Mouse (Mus musculus): Measurements from ENCODE around the gene Dennd5a. TPM values are rescaled to one million over a fixed set of nuclear protein-coding genes. Genes with fewer than 3 reads are reported as not detected.

The Dennd5a gene
- 50.3 and 52.2 TPM in 2 replicates for polyA plus RNA-seq (2016; fragmentation: Nextera tagmentation; extraction: Ambion mirVana)

DNA sequence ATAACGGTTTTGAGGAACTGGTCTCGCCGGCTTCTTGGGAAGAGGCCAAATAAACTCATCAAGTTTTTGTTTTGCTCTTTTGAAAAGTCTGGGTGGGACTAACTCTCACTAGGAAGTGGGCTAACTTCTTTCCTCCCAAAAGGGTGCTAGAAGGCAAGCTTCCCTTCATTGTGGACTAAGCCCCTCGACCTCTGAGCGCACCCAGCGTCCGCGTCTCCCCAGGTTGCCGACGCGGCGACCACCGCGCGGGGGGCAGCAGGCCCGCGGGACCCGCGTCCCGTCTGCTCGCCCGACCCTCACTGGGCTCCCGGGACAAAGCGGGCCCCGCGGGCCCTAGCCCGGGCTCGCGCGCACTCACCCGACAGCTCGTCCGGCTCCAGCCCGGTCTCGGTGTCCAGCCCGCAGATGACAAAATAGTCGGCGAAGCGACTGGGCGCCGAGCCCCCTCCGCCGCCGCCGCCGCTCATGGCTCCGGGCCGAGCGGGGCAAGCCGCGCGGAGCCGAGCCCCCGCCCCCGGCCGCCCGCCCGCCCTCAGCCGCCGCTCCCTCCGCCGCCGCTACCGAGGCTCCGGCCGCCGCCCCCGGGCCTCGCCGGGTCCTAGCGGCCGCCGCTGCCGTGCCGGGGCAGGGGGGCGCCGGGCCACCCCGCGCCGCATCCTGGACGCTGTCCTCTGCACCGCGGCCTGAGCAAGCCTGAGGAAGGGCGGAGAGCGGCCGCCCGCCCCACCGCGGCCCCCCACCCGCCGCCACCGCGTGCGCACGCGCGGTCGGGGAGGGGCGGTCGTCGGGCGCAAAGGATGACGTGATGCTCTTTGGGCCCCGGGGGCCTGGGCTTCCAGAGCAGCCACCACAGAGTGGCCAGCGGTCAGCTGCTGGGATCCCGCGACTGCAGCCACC is at the start of gene Dennd5a:
Gene Dennd5a, minus strand, starts transcription at position 755 of the 897 bp plus-strand sequence.
- Histone ChIP-seq H3K36me3 (no peaks in the 10 kb centered on the region), H3K9me3 (replicated peaks) (no peaks in the 10 kb centered on the region), H3K4me1 (replicated peaks) (peaks cover 23% of the 10 kb centered on the region), H3K27me3 (replicated peaks) (no peaks in the 10 kb centered on the region), H3K27ac (ENCODE audit: poor library complexity, severe bottlenecking) (peak within 1 kb of the TSS; percentile 88), H3K4me2 (peak within 1 kb of the TSS; percentile 74), H3K9ac (peak within 1 kb of the TSS; percentile 93), H3K4me3 (peak within 1 kb of the TSS; percentile 82)
- under 1% methylated on average over 106 of the region's 107 CpGs for WGBS
- ATAC-seq (ENCODE audit: insufficient number of reproducible peaks, low FRiP score): peak; percentile 94

DNA sequence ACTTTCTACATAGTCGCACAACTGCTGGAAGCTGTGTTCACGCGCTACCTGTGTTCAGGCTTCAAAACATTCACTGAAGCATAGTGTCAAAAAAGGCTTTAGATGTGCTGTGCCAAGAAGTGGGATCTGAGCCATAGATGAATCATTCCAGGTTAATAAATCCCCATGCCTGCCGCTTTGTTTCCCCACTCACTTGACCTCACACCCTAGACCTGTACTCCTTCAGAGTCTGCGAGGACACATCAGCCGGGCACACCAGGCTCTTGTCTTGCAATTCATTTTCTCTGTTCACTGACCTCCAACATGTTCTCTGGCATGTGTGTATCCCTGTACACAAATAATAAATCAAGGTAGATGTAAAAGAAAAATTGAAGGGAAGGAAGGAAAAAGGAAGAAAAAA is 48.8 kb upstream of the Dennd5a start:
- Histone ChIP-seq H3K4me3 (no peak overlapping the region), H3K9me3 (replicated peaks) (no peaks in the 10 kb centered on the region), H3K36me3 (no peaks in the 10 kb centered on the region), H3K4me2 (no peak overlapping the region), H3K4me1 (replicated peaks) (no peaks in the 10 kb centered on the region), H3K27ac (ENCODE audit: poor library complexity, severe bottlenecking) (no peak overlapping the region), H3K27me3 (replicated peaks) (no peaks in the 10 kb centered on the region), H3K9ac (no peak overlapping the region)
- ATAC-seq (ENCODE audit: insufficient number of reproducible peaks, low FRiP score): no peak
- WGBS: 92% methylated on average over 6 of the region's 6 CpGs

DNA sequence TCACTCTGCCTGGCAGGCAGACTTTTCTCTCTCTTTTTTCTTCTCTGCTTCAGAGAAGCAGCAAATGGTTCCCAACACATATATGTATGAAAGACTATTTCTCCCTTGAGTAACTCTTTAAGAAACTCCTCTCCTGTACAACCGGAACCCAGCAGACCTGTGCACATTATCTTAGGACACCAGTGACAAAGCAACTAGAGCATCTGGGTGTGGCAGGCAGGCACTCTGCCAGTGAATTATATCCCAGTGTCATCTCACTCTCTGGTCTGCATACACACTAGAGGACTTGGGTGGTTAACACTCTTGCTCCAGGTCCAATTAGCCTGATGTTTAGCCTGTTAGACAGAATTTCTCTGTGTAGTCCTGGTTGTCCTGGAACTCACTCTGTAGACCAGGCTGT is 48.2 kb upstream of the Dennd5a start:
- H3K9ac ChIP-seq: no peak overlapping the region
- no peaks in the 10 kb centered on the region for H3K27me3 ChIP-seq (replicated peaks)
- H3K36me3 ChIP-seq: no peaks in the 10 kb centered on the region
- H3K9me3 ChIP-seq (replicated peaks): no peaks in the 10 kb centered on the region
- H3K27ac ChIP-seq (ENCODE audit: poor library complexity, severe bottlenecking): no peak overlapping the region
- ATAC-seq (ENCODE audit: insufficient number of reproducible peaks, low FRiP score): no peak
- no peaks in the 10 kb centered on the region for H3K4me1 ChIP-seq (replicated peaks)
- H3K4me2 ChIP-seq: no peak overlapping the region
- 72% methylated on average over 1 of the region's 1 CpGs for WGBS
- H3K4me3 ChIP-seq: no peak overlapping the region

DNA sequence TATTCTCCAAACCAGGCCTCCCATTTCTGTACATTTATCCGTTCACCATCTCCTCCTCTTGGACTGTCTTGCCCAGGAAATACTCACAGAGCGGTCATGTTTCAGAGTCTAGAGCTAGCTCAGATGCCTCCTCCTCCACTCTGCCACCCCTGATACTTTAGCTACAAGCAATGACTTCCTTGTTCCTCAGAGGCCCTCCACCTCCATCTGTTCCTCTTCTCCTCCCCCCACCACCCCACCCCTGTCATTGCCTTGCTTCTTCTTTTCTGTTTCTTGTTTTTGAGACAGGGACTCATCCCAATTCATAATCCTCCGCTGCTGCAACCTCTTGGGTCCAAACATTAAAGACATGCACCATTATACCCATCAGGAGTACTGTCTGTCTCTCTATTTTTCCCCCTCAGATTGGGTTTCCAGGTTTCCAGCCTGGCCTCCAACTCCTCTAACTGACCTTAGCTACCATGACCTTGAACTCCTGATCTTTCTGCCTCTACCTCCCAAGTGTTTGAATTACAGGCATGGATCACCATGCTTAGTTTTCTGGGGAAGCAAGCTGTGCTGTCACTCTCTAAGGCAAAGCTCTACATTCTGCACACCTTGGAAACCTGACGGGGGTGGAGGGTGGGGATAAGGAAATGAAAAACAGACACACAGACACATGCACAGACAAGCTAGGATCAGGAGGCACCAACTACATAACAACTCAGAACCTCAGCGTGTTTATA is 46.4 kb upstream of the Dennd5a start:
- 71% methylated on average over 5 of the region's 5 CpGs for WGBS

DNA sequence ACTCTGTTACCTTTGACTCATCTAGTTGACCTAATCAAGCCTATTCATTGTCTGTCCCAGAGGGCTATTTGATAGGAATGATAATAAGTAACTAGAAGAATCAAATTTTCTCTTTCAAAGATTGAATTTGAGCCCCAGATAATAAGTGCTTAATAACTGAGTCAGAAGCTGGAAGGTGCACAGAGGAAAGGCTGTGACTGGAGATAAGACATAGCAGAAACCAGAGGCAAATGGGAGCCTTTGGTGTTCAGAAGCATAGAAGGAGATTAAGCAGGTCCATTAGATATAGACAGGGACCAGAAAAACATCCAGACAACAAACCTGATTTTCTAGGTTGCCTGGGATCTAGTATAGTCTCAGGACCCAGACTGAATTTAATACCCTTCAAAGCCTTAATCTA is 45.7 kb upstream of the Dennd5a start:
- Histone ChIP-seq H3K27ac (ENCODE audit: poor library complexity, severe bottlenecking) (no peak overlapping the region), H3K27me3 (replicated peaks) (no peaks in the 10 kb centered on the region)
- ATAC-seq (ENCODE audit: insufficient number of reproducible peaks, low FRiP score): no peak

More for the DNA sequence above, 46.4 kb upstream of the Dennd5a start:
- H3K9ac ChIP-seq: no peak overlapping the region
- no peaks in the 10 kb centered on the region for H3K9me3 ChIP-seq (replicated peaks)
- H3K27ac ChIP-seq (ENCODE audit: poor library complexity, severe bottlenecking): no peak overlapping the region
- no peaks in the 10 kb centered on the region for H3K36me3 ChIP-seq
- 0 out of 2 replicates have a peak, but pooled peaks cover 5% of the 10 kb centered on the region for H3K4me1 ChIP-seq (replicated peaks)
- no peak overlapping the region for H3K4me3 ChIP-seq
- no peaks in the 10 kb centered on the region for H3K27me3 ChIP-seq (replicated peaks)
- no peak overlapping the region for H3K4me2 ChIP-seq
- ATAC-seq (ENCODE audit: insufficient number of reproducible peaks, low FRiP score): no peak

DNA sequence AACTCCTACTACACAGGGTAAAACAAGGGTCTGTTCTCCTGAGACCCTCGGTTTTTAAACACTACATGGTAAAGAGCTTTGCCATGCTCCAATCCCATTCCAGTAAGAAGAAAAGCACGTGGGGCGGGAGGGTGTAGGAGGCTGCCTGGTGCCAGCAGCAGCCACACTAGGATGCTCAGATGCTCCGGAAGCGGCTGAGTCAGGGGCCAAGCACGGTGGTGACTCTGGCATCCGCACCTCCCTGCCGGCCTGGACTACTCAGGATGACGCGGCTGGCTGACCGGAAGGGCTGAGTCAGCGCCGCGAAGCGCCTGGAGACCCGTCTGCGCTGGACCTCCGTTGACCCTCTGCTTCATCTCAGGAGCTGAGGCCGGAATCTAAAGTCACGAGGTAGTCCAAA is 42.7 kb upstream of the Dennd5a start:
- 0 out of 2 replicates have a peak, but pooled peaks cover 5% of the 10 kb centered on the region for H3K4me1 ChIP-seq (replicated peaks)
- peak overlapping the region; percentile 42; the same call in 1 of the 2 replicates for H3K9ac ChIP-seq
- ATAC-seq (ENCODE audit: insufficient number of reproducible peaks, low FRiP score): peak; percentile 88
- no peaks in the 10 kb centered on the region for H3K27me3 ChIP-seq (replicated peaks)
- H3K36me3 ChIP-seq: no peaks in the 10 kb centered on the region
- no peak overlapping the region for H3K27ac ChIP-seq (ENCODE audit: poor library complexity, severe bottlenecking)
- H3K4me3 ChIP-seq: peak overlapping the region; percentile 23; the same call in 1 of the 2 replicates
- peak overlapping the region; percentile 63 for H3K4me2 ChIP-seq
- WGBS: 14% methylated on average over 20 of the region's 20 CpGs
- H3K9me3 ChIP-seq (replicated peaks): no peaks in the 10 kb centered on the region

More for the DNA sequence above, 45.7 kb upstream of the Dennd5a start:
- no peaks in the 10 kb centered on the region for H3K36me3 ChIP-seq
- H3K4me2 ChIP-seq: no peak overlapping the region
- no peak overlapping the region for H3K4me3 ChIP-seq
- H3K9ac ChIP-seq: no peak overlapping the region
- 0 out of 2 replicates have a peak, but pooled peaks cover 5% of the 10 kb centered on the region for H3K4me1 ChIP-seq (replicated peaks)
- H3K9me3 ChIP-seq (replicated peaks): no peaks in the 10 kb centered on the region

DNA sequence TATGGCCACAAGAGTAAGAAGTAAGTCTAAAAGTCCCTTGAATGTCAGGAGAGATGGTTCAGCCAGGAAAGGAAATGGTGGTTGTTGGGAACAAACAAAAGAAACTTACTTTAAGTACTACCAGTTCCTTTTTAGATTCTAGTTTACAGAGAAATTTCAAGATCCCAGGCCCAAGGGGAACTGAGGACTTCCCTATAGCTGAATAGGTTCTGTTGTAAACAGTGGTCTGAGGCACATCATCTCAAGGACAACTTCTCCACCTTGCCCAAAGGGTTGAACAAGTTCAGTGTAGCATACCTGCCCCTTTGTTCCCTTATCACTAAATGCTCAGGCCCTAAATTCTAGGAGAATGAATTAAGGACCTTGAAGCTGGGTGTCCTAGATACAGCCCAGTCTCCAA is 41.8 kb upstream of the Dennd5a start:
- Histone ChIP-seq H3K36me3 (no peaks in the 10 kb centered on the region), H3K4me2 (no peak overlapping the region), H3K27ac (ENCODE audit: poor library complexity, severe bottlenecking) (no peak overlapping the region), H3K27me3 (replicated peaks) (no peaks in the 10 kb centered on the region), H3K9me3 (replicated peaks) (no peaks in the 10 kb centered on the region), H3K9ac (no peak overlapping the region), H3K4me1 (replicated peaks) (0 out of 2 replicates have a peak, but pooled peaks cover 5% of the 10 kb centered on the region), H3K4me3 (no peak overlapping the region)
- ATAC-seq (ENCODE audit: insufficient number of reproducible peaks, low FRiP score): no peak

DNA sequence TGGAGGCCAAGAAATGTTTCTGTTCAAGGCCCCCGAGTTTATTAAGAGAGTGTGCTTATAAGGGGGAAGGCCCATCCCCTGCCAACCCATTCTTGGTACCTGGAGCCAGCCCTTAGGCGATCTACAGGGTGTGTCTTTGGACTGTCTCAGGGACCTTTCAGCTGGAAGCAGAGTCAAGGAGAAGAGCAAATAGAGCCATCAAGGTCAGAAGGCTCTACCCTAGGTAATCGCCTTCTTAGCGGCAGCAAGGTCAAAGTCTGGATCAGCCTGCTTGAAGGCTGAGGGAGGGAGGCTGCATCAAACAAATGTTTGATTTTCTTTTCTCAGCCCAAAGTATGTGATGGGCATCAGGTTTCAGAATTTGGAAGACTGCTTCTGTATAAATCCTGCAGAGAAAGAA is 38.1 kb upstream of the Dennd5a start:
- Histone ChIP-seq H3K36me3 (no peaks in the 10 kb centered on the region), H3K4me2 (no peak overlapping the region), H3K9me3 (replicated peaks) (no peaks in the 10 kb centered on the region), H3K9ac (no peak overlapping the region), H3K27me3 (replicated peaks) (no peaks in the 10 kb centered on the region), H3K4me3 (no peak overlapping the region), H3K27ac (ENCODE audit: poor library complexity, severe bottlenecking) (no peak overlapping the region), H3K4me1 (replicated peaks) (peaks cover 13% of the 10 kb centered on the region)
- 82% methylated on average over 4 of the region's 4 CpGs for WGBS
- ATAC-seq (ENCODE audit: insufficient number of reproducible peaks, low FRiP score): no peak

DNA sequence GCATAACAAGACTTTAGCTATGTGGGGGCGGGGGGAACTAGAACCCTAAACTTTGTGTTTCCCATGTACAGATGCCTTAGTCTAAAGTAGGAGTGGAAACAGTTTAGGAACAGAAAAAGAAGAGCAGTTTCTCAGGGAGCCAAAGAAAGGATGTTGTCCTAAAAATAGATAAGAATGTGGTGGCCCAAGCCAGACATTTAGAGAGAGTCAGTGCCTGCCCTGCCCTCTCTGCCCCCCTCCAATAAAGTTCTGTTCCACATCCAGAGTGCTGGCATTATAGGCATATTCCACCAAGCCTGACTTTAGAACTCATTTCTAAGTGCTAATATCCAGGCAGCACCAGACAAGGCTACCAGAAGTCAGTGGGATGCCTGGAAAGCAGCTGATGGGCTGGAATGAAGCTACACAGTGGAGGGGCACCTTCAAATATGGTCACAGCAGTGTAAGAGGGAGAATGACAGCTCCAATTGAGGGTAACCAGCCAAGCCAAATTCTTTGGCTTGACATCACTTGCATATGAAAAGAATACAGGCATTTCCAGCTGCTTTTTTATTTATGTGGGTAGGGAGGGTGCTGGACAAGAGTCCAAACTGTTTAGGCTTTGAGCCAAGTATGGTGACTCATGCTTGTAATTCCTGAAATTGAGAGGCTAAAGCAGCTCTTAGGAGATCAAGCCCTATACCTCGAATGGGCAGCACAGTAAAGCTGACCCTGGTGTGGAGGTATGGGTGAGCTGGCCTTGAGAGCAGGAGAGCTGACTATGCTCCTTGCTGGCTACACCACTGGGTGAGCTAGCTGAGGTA is 33.1 kb upstream of the Dennd5a start:
- Histone ChIP-seq H3K4me3 (no peak overlapping the region), H3K27ac (ENCODE audit: poor library complexity, severe bottlenecking) (peak overlapping the region; percentile 88), H3K9ac (no peak overlapping the region; the same call in 1 of the 2 replicates), H3K9me3 (replicated peaks) (no peaks in the 10 kb centered on the region), H3K4me1 (replicated peaks) (peaks cover 20% of the 10 kb centered on the region), H3K4me2 (0 out of 2 replicates have a peak overlapping the region, but pooled peaks have one; percentile 8), H3K27me3 (replicated peaks) (no peaks in the 10 kb centered on the region), H3K36me3 (no peaks in the 10 kb centered on the region)
- ATAC-seq (ENCODE audit: insufficient number of reproducible peaks, low FRiP score): peak; percentile 64
- 54% methylated on average over 2 of the region's 2 CpGs for WGBS

DNA sequence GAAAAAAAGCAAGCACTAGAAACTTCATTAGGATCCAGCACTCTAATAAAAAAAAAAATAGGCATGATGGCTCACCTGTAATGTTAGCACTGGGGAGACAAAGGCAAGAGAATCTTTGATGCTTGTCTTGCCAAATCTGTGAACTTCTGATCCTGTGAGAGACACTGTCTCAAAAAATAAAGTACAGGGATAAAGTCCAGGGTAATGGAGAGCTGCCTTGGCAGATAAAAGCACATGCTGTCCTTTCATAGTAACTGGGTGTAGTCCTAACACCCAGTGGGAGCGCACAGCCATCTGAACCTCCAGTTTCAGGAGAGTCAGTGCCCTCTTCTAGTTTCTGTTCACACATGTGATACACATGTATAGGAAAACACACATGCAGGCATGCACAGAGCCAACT is 31.0 kb upstream of the Dennd5a start:
- Histone ChIP-seq H3K9me3 (replicated peaks) (no peaks in the 10 kb centered on the region), H3K27me3 (replicated peaks) (no peaks in the 10 kb centered on the region), H3K27ac (ENCODE audit: poor library complexity, severe bottlenecking) (no peak overlapping the region), H3K4me2 (no peak overlapping the region), H3K9ac (no peak overlapping the region), H3K36me3 (no peaks in the 10 kb centered on the region), H3K4me1 (replicated peaks) (peaks cover 20% of the 10 kb centered on the region), H3K4me3 (no peak overlapping the region)
- ATAC-seq (ENCODE audit: insufficient number of reproducible peaks, low FRiP score): no peak
- WGBS: 89% methylated on average over 1 of the region's 1 CpGs
